Mouse (Mus musculus): ENCODE measurements around the gene Cdk8.

Gene Cdk8

DNA sequence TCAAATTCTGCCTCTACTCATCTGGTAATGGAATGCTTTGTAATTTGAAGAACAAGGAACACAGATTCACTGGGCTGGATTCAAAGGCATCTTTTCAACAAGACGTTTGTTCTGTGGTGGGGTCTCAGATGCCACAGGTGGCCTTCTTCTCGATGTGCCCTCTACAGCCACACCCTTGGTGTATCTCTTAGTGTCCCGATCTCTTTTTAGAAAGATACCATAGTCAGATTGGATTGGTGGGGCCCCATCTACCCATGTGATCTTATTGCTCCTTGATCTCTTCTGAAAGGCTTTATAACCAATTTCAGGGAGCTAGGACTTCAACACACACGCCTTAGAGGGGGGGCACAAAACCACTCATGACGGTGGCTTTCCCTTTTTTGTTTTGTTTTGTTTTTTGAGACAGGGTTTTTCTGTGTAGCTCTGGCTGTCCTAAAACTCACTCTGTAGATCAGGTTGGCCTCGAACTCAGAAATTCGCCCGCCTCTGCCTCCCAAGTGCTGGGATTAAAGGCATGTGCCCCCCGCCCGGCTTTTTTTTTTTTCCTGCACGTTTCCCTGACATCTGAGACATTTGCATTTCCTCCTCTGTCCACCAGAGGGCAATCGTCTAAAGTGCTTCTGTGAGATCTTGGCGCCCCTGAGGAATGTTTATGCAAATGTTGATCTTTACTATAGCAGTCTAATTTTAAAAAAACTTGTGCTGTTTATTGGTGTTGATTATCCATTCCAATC, 99.2 kb downstream of the Cdk8 start:
- peak; percentile 49 for DNase-seq

DNA sequence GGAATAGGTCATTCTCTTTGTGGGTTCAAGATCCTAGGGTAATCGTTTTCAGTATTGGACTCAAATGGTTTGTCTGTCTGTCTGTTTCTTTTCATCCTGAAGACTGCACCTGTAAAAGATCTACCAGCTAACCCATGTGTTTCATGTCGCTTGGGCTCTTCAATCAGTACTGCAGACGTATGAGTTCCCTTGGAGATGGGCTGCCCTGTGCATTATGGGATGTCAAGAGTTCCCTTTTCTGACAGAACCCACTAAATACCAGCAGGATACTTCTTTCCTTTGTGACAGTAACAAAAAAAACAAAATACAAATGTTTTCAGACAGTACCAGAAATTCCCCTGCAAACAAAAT, 99.7 kb downstream of the Cdk8 start:
- DNase-seq, result no peak

DNA sequence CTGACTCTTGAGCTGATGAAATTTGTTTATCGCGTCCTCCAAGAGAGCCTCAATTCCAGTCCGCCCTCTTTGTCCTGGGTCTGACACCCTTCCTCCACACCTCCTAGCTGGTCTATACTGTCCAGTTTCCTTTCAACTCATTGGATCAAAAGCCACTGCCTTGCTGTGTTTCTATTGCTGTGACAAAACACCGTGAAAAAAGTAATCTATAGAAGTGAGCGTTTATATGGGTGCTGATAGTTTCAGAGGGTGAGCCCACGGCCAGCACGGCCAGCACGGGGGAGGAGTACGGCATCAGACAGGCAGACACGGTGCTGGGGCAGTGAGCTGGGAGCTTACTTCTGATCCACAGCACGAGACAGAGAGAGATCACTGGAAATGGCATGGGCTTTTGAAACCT, 100.1 kb downstream of the Cdk8 start:
- no peak for DNase-seq

DNA sequence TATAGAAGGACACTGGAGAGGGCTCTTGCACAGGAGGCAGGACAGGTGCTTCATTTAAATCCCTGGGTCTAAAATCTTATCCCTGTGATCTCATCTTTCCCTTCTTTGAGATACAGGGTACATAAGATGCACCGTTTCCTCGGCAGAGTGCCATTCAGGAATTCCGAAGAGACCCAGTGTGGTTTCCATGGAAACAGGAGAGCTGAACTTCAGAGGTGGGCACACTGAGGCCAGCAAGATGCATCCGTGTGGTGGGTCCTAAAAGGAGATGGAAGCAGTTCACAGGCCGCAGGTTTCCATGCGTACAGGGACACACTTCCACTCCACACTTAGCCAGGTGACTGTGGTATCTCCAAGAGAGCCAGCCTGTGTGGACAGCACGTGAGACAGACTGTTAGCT, 101.5 kb downstream of the Cdk8 start:
- DNase-seq, result no peak

DNA sequence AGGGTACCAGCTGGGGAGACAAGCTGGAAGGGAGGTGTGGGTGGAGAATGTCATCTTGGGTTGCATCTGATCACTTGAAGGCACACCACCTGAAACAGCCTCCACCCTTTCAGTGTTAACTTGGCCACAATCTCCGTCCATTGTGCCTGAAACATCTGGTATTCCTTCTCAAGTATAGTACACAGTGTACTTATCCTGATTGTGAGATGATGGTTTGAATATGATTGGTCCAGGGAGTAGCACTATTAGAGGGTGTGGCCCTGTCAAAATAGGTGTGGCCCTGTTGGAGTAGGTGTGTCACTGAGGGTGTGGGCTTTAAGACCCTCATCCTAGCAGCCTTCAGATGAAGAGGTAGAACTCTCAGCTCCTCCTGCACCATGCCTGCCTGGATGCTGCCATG, 103.4 kb downstream of the Cdk8 start:
- DNase-seq, result no peak

DNA sequence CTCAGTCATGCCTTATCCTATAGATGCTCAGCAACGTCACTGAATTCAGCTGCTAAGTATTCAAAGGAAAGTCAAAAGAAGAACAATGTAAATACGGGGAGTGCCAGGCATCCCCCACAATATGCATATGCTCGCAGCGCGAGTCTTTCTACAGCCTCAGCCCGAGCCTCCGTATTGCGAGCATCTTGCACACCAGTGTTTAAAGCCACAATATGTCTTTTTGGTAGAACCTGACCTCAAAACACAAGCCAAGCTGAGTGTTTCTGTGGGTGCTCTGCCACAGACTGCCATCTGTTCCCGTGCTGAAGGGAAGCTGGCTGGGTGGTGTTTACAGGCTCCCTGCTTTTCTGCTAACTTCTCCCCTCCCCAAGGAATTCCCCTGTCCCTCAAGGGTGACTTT, 107.0 kb downstream of the Cdk8 start:
- DNase-seq, result peak; percentile 79

DNA sequence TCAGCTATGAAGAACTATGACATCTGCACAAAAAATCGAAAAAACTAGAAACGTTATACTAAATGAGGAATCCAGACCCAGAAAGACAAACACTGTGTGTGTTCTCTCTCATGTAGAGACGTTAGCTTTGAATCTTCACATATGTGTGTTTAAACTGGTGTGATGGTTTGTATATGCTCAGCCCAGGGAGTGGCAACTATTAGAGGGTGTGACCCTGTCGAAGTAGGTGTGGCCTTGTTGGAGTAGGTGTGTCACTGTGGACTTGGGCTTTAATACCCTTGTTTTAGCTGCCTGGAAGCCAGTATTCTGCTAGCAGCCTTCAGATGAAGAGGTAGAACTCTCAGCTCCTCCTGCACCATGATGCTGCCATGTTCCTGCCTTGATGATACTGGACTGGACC, 109.0 kb downstream of the Cdk8 start:
- no peak for DNase-seq

DNA sequence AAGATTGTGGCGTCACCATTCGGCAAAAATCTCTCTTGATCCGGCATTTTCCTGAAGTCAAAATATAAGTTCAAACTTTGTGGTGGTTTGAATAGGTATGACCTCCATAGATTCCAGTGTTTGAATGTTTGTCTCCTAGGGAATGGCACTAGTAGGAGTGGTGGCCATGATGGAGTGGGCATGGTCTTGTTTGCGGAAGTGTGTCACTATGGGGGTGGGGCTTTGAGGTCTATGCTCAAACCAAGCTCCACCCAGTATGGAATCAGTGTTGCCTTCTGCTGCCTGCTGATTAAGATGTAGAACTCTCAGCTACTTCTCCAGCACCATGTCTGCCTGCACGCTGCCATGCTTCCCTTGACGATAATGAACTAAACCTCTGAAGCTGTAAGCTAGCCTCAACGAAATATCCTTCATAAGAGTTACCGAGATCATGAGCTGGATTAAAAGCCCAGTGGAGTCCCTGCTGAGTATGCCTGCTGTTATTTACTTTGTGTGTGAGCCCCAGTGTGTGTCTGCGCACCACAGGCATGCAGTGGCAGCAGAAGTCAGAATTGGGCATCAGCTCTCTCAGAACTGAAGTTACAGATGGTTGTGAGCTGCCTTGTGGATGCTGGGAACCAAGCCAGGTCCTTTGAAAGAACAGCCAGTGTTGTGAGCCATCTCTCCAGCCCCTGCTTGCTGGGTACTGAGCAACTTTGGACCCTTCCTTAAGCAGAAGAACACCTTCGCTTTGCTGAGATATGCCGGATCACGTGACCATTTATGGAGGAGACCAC, 114.1 kb downstream of the Cdk8 start:
- no peak for DNase-seq

DNA sequence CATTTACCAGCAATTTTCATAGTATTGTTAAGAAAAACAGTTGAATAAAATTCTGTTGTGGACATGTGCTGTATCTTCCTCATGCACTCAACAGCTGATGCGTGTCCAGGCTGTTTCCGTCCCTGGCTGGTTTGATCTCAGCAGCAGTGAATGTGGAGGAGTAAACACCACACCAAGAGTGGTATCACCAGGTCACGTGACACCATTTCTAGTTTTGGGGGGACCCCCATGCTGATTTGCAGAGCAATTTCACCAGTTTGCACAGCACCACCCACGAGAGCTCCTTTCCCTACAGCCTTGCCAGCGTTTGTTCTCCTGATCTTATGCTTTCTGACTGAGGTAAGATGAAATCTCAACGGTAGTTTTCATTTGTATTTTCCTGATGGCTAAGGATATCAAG, 116.1 kb downstream of the Cdk8 start:
- no peak for DNase-seq

DNA sequence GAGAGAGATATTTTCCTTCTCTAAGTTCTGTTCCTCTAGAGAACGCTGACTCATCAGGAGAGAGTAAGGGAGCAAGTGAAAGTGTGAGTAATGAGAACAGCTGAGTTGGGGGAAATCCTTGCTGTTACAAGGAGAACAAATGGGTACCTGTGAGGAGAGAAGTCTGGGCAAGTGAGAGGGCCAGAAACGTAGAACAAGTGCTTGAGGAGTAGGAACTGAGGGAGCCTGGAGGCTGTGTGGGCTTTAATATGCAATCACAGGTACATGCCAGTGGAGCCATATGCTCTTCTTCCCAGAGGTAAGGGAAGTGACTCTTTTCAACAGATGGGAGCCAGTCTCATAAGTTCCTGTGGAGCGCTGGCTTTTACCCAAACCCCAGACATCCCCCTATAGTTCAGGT, 118.2 kb downstream of the Cdk8 start:
- DNase-seq, result no peak

DNA sequence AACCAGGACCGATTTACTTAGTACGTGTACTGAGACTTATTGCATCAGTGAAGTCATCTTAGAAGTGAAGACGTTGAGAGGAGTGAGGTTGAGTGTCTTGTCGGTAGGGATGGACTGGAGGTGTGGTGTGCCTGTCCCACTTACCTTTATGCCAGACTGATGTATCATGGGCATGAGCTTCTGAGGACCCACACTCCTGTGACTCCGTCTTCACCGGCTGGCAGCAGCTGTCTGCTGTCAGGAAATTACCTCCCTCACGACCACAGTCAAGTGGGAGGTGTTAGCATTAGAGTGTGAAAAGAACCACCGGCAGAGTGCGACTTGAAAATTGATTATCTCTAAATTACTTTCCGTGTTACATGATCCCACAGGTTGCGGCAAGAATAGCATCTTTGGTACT, 119.8 kb downstream of the Cdk8 start:
- no peak for DNase-seq

DNA sequence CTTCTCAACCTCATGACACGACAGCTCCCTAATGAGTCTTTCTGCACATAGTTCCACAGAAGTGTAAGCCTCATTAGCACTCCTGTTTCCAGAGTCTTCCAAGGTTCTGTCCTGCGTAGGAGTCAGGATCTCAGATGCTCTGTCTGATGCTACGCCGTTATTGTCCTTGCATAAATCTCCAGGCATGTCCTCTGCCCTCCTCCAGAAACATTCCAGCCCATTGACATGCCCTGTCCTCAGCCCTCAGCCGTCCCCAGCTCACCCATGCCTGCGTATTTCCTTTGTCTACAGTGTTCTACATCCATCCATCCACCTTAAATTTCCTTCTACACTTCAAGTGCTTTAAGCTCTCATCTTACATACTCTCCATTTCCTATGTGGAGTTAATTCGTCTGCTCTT, 121.0 kb downstream of the Cdk8 start:
- DNase-seq, result no peak

Data from right cerebral cortex, adult 18-20 months (tissue).